Mouse (Mus musculus): Measurements from ENCODE around the gene Canx.

DNA sequence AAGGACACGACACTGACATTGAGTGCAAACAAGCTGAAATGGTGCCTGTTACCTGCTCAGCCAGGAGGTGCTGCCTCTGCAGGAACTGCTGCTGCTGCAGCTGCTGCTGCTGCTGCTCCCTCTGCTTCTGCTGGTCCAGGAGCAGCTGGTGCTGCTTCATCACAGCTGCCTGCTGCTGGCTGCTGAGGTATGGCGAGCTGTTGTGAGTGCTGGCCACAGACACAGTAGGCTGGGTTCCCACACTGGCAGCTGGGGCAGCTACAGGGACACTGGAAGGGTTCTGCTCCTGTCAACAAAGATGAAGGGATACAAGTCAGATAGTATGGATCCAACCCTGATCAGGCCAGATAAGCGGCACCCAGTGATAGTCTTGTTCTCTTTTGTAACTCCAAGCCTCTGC lies 62.3 kb downstream of the Canx start:
- no peak for TF ChIP-seq CTCF (IDR thresholded peaks at IDR 0.05; ENCODE audit: low read depth)
- TF ChIP-seq EP300 (optimal IDR thresholded peaks at IDR 0.05): no peak

Measured in stomach, postnatal 0 days (tissue).